ENCODE assay signal across 11 mouse cellular contexts in genomic region chr13:56661914-56662621, GRCm38 (mm10). TPM values are rescaled to one million over a fixed set of nuclear protein-coding genes. Genes with fewer than 3 reads are reported as not detected.
A peak's percentile ranks its signal among the peaks of the same experiment; 100 is the strongest.
DNase-seq lines count a peak whose midpoint lies in the region; ATAC-seq and TF ChIP-seq lines count a peak whose summit lies in the region.
"Had no signal": no experiment of that assay in that cellular context is flagged by ENCODE, and none has a peak within 500 bp of the region (broad histone marks: within the 10 kb centered on the region; RNA-seq: fewer than 3 reads in every experiment).

No protein-coding gene starts in this region.

- H3K4me2 ChIP-seq in intestine, embryonic 16.5 days (ENCODE audit: low read depth, low read length) = no peak overlapping the region
- no peak overlapping the region for H3K4me2 ChIP-seq in intestine, postnatal 0 days (replicated peaks; ENCODE audit: low read depth)
- no peak overlapping the region for H3K4me2 ChIP-seq in neural tube, embryonic 13.5 days
- H3K4me2 ChIP-seq in heart, embryonic 15.5 days = peak overlapping the region; percentile 32
- H3K4me2 ChIP-seq in stomach, embryonic 16.5 days (ENCODE audit: low read depth, low read length) = no peak overlapping the region
- H3K4me2 ChIP-seq: liver, embryonic 15.5 days had no signal

- H3K9me3 ChIP-seq in intestine, embryonic 16.5 days (ENCODE audit: control insufficient read depth, low read length) = 0 out of 2 replicates have a peak, but pooled peaks cover 5% of the 10 kb centered on the region
- H3K9me3 ChIP-seq in intestine, postnatal 0 days (ENCODE audit: control insufficient read depth) = no peaks in the 10 kb centered on the region
- H3K9me3 ChIP-seq in neural tube, embryonic 13.5 days = no peaks in the 10 kb centered on the region
- no peaks in the 10 kb centered on the region for H3K9me3 ChIP-seq in heart, embryonic 15.5 days (replicated peaks)
- no peaks in the 10 kb centered on the region for H3K9me3 ChIP-seq in stomach, embryonic 16.5 days (replicated peaks; ENCODE audit: control insufficient read depth, low read length)
- H3K9me3 ChIP-seq: liver, embryonic 15.5 days had no signal

- no peak for TF ChIP-seq CTCF in intestine, postnatal 0 days (IDR thresholded peaks at IDR 0.05; ENCODE audit: low read depth)

- peak; percentile 21; the same call in 1 of the 2 replicates for ATAC-seq in intestine, embryonic 16.5 days
- ATAC-seq in intestine, postnatal 0 days = no peak
- no peak for ATAC-seq in neural tube, embryonic 13.5 days (ENCODE audit: low read depth)
- ATAC-seq in heart, embryonic 15.5 days (replicated peaks; ENCODE audit: insufficient number of reproducible peaks, insufficient read depth, low FRiP score, low read depth) = peak; percentile 81
- peak; percentile 38; the same call in 1 of the 2 replicates for ATAC-seq in stomach, embryonic 16.5 days (ENCODE audit: insufficient read depth, low FRiP score)

- peak overlapping the region; percentile 51; the same call in 1 of the 2 replicates for H3K27ac ChIP-seq in intestine, embryonic 16.5 days (ENCODE audit: low read length)
- no peak overlapping the region for H3K27ac ChIP-seq in intestine, postnatal 0 days (ENCODE audit: low read depth, low read length)
- H3K27ac ChIP-seq in neural tube, embryonic 13.5 days (replicated peaks) = 0 out of 2 replicates have a peak overlapping the region, but pooled peaks have one; percentile 1
- H3K27ac ChIP-seq in heart, embryonic 15.5 days = peak overlapping the region; percentile 84
- peak overlapping the region; percentile 36; the same call in 1 of the 2 replicates for H3K27ac ChIP-seq in stomach, embryonic 16.5 days (ENCODE audit: low read length)
- H3K27ac ChIP-seq: liver, embryonic 15.5 days had no signal

- WGBS in intestine, embryonic 16.5 days = 50% methylated on average over 7 of the region's 7 CpGs
- 55% methylated on average over 7 of the region's 7 CpGs for WGBS in intestine, postnatal 0 days
- WGBS in neural tube, embryonic 13.5 days = 63% methylated on average over 7 of the region's 7 CpGs
- 26% methylated on average over 7 of the region's 7 CpGs for WGBS in heart, embryonic 15.5 days
- 43% methylated on average over 7 of the region's 7 CpGs for WGBS in stomach, embryonic 16.5 days

- H3K27me3 ChIP-seq in intestine, embryonic 16.5 days (replicated peaks; ENCODE audit: control insufficient read depth, insufficient read depth, low read length) = no peaks in the 10 kb centered on the region
- no peaks in the 10 kb centered on the region for H3K27me3 ChIP-seq in intestine, postnatal 0 days (replicated peaks; ENCODE audit: control insufficient read depth, insufficient read depth, low read length)
- H3K27me3 ChIP-seq in neural tube, embryonic 13.5 days = no peaks in the 10 kb centered on the region
- H3K27me3 ChIP-seq in heart, embryonic 15.5 days = no peaks in the 10 kb centered on the region
- H3K27me3 ChIP-seq in stomach, embryonic 16.5 days (ENCODE audit: control insufficient read depth, insufficient read depth, low read length) = no peaks in the 10 kb centered on the region
- H3K27me3 ChIP-seq: liver, embryonic 15.5 days had no signal

- no peaks in the 10 kb centered on the region for H3K36me3 ChIP-seq in intestine, embryonic 16.5 days (ENCODE audit: control insufficient read depth, insufficient read depth, low read length)
- no peaks in the 10 kb centered on the region for H3K36me3 ChIP-seq in intestine, postnatal 0 days (ENCODE audit: control insufficient read depth, insufficient read depth)
- H3K36me3 ChIP-seq in neural tube, embryonic 13.5 days = no peaks in the 10 kb centered on the region
- H3K36me3 ChIP-seq in heart, embryonic 15.5 days = no peaks in the 10 kb centered on the region
- H3K36me3 ChIP-seq in stomach, embryonic 16.5 days (ENCODE audit: control insufficient read depth, insufficient read depth, low read length) = no peaks in the 10 kb centered on the region
- H3K36me3 ChIP-seq: liver, embryonic 15.5 days had no signal

- H3K4me3 ChIP-seq in intestine, embryonic 16.5 days (ENCODE audit: low read length) = no peak overlapping the region
- no peak overlapping the region for H3K4me3 ChIP-seq in intestine, postnatal 0 days (ENCODE audit: low read depth, low read length)
- H3K4me3 ChIP-seq in neural tube, embryonic 13.5 days = no peak overlapping the region
- H3K4me3 ChIP-seq in heart, embryonic 15.5 days = no peak overlapping the region
- no peak overlapping the region for H3K4me3 ChIP-seq in stomach, embryonic 16.5 days (replicated peaks; ENCODE audit: low read length)
- H3K4me3 ChIP-seq: liver, embryonic 15.5 days had no signal

- no peak overlapping the region for H3K9ac ChIP-seq in intestine, embryonic 16.5 days (ENCODE audit: low read depth, low read length)
- no peak overlapping the region for H3K9ac ChIP-seq in intestine, postnatal 0 days (ENCODE audit: low read depth, low read length)
- no peak overlapping the region for H3K9ac ChIP-seq in neural tube, embryonic 13.5 days
- no peak overlapping the region for H3K9ac ChIP-seq in heart, embryonic 15.5 days
- no peak overlapping the region for H3K9ac ChIP-seq in stomach, embryonic 16.5 days (ENCODE audit: low read length)
- H3K9ac ChIP-seq: liver, embryonic 15.5 days had no signal

- no peak for DNase-seq in neural tube, embryonic 10.5 days (ENCODE audit: extremely low spot score, low spot score)
- DNase-seq in Muller cell, postnatal 12 days (ENCODE audit: inconsistent ontology term) = no peak
- no peak for DNase-seq in retina, postnatal 1 day
- DNase-seq: cerebellum, adult 2 months; thymus, postnatal 25 days had no signal

- no peaks in the 10 kb centered on the region for H3K4me1 ChIP-seq in intestine, embryonic 16.5 days (ENCODE audit: control insufficient read depth, insufficient read depth, low read length)
- no peaks in the 10 kb centered on the region for H3K4me1 ChIP-seq in intestine, postnatal 0 days (replicated peaks; ENCODE audit: control insufficient read depth, insufficient read depth, low read length)
- 0 out of 2 replicates have a peak, but pooled peaks cover 9% of the 10 kb centered on the region for H3K4me1 ChIP-seq in neural tube, embryonic 13.5 days (replicated peaks)
- peaks cover 27% of the 10 kb centered on the region for H3K4me1 ChIP-seq in heart, embryonic 15.5 days (replicated peaks)
- H3K4me1 ChIP-seq in stomach, embryonic 16.5 days (ENCODE audit: control insufficient read depth, insufficient read depth, low read length) = peaks cover 22% of the 10 kb centered on the region
- H3K4me1 ChIP-seq: liver, embryonic 15.5 days had no signal

RNA-seq across cellular contexts. Expression of gene Smad5, which starts 40.7 kb away (rescaled TPM):
- 14.5 and 15.3 TPM in 2 replicates for polyA plus RNA-seq in intestine, embryonic 16.5 days (2015; fragmentation: Nextera tagmentation; extraction: Ambion mirVana)
- polyA plus RNA-seq in intestine, postnatal 0 days (2015; fragmentation: Nextera tagmentation; extraction: Ambion mirVana) = 8.5 and 11.9 TPM in 2 replicates
- 22.7 and 25.7 TPM in 2 replicates for polyA plus RNA-seq in neural tube, embryonic 13.5 days (2015; fragmentation: Nextera tagmentation; extraction: Ambion mirVana)
- 14.7 and 17.5 TPM in 2 replicates for polyA plus RNA-seq in heart, embryonic 15.5 days (2015; fragmentation: Nextera tagmentation; extraction: Ambion mirVana)
- 26.7 and 27.8 TPM in 2 replicates for polyA plus RNA-seq in stomach, embryonic 16.5 days (2015; fragmentation: Nextera tagmentation; extraction: Ambion mirVana)

RNA-seq across cellular contexts. Expression of gene Tgfbi, which starts 52.7 kb away (rescaled TPM):
- 122 and 124 TPM in 2 replicates for polyA plus RNA-seq in intestine, embryonic 16.5 days (2015; fragmentation: Nextera tagmentation; extraction: Ambion mirVana)
- 101 and 105 TPM in 2 replicates for polyA plus RNA-seq in intestine, postnatal 0 days (2015; fragmentation: Nextera tagmentation; extraction: Ambion mirVana)
- 15.3 and 25.2 TPM in 2 replicates for polyA plus RNA-seq in neural tube, embryonic 13.5 days (2015; fragmentation: Nextera tagmentation; extraction: Ambion mirVana)
- polyA plus RNA-seq in heart, embryonic 15.5 days (2015; fragmentation: Nextera tagmentation; extraction: Ambion mirVana) = 36.9 and 49.0 TPM in 2 replicates
- polyA plus RNA-seq in stomach, embryonic 16.5 days (2015; fragmentation: Nextera tagmentation; extraction: Ambion mirVana) = 180 and 191 TPM in 2 replicates

Comparison
In these comparisons a context has a peak if more than half of its experiments do, and no peak if none do; other contexts are left out.
1. ATAC-seq: peak in intestine, embryonic 16.5 days (single experiment), heart, embryonic 15.5 days (single experiment) and stomach, embryonic 16.5 days (single experiment); none in intestine, postnatal 0 days (single experiment) and neural tube, embryonic 13.5 days (single experiment).